Mouse (Mus musculus) ES-Bruce4 (cell line): ENCODE results near the gene Msi2.

Experiments used
- CTCF ChIP-seq: IDR thresholded peaks from one replicate; pipeline ENCODE4 v1.8.1; 2011; ENCODE audit warnings: low read depth, low read length
- EP300 ChIP-seq: IDR thresholded peaks from 2 replicates; pipeline ENCODE4 v1.6.1; 2011; ENCODE audit warnings: low read depth, low read length; ENCODE audit not compliant: insufficient read depth
- POLR2A ChIP-seq: IDR thresholded peaks from one replicate; pipeline ENCODE4 v1.8.1; 2011; ENCODE audit warnings: low read length; ENCODE audit not compliant: insufficient read depth

- TF ChIP-seq POLR2A: no peak
- no peak for TF ChIP-seq EP300
- TF ChIP-seq CTCF: no peak
These were observed 91.7 kb downstream of the Msi2 start for GRCm38 (mm10) chr11:88626576-88626975.
